Mouse (Mus musculus) cortical plate, adult 2 months (tissue): ENCODE data around the gene Eefsec. TPM values are rescaled to one million over a fixed set of nuclear protein-coding genes. Genes with fewer than 3 reads are reported as not detected.

Experiments used
- H3K27ac ChIP-seq: fragments of 200-500 bp; 2 replicates; pipeline ENCODE4 v1.5.1; 2012; ENCODE audit warnings: low read length, control low read depth, inconsistent platforms; ENCODE audit not compliant: insufficient read depth
- H3K4me1 ChIP-seq: fragments of 200-500 bp; 2 replicates; pipeline ENCODE4 v1.6.1; 2011; ENCODE audit warnings: low read length; ENCODE audit not compliant: control insufficient read depth, insufficient read depth
- H3K4me3 ChIP-seq: fragments of 200-500 bp; 2 replicates; pipeline ENCODE4 v1.5.1; 2011; ENCODE audit warnings: mild to moderate bottlenecking, low read length, control low read depth; ENCODE audit not compliant: insufficient read depth
- CTCF ChIP-seq: fragments of 200-500 bp; IDR thresholded peaks from 2 replicates; pipeline ENCODE4 v1.5.1; 2011; ENCODE audit warnings: mild to moderate bottlenecking, control low read depth, low read length; ENCODE audit not compliant: insufficient read depth; ENCODE audit errors: extremely low read depth
- POLR2A ChIP-seq: fragments of 200-500 bp; IDR thresholded peaks from 2 replicates; pipeline ENCODE4 v1.6.1; 2011; ENCODE audit warnings: mild to moderate bottlenecking, low read length, control low read depth; ENCODE audit not compliant: insufficient read depth; ENCODE audit errors: extremely low read depth
- polyA plus RNA-seq: library from polyadenylated mRNA; depleted of rRNA; stranded (reverse); fragments of >200 nt; gene quantifications from 2 replicates; pipeline ENCODE4 v1.2.3, GENCODE M21; 2012

Eefsec gene
- polyA plus RNA-seq, 1 experiment = 18.3 TPM

DNA sequence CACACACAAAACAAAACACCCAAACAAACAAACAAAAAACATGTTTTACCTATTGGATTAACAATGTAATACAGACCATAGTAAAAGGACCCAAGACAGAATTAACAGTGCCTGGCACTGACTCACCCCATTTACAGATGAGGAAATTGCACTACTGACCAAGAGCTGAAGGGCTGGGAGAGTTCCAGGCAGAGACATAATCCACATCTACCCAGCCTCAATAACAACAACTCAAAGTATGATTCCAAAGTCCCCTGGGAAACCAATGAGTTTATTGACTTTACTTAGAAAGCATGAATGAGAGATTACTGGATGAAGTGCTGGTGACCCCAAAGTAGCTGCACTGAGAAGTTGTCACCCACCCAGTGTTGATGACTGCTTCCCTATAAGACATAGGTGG is 62.6 kb downstream of the Eefsec start:
- no peak overlapping the region for H3K27ac ChIP-seq
- H3K4me1 ChIP-seq = 0 out of 2 replicates have a peak, but pooled peaks cover 1% of the 10 kb centered on the region
- TF ChIP-seq POLR2A (no peak), CTCF (no peak)
- no peak overlapping the region for H3K4me3 ChIP-seq

DNA sequence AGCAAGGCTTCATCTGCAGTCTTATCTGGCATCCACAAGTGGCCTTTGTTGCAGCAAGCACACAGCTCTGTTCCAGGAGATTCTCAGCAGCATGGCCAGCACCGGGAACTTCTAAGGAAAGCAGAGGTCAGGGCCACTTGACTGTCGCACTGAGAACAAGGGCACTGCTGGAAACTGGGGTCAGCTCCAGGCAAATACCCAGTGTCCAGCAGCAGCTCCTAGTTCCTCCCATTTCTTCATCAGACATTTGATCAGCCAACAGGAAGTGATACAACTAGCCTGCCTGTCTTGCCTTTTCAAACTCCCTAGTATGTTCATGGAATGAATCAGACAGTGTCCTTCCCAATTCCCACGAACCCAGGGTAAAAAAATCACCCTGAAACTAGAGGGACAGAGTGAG is 66.6 kb downstream of the Eefsec start:
- H3K27ac ChIP-seq = no peak overlapping the region
- TF ChIP-seq POLR2A = no peak
- TF ChIP-seq CTCF = no peak
- H3K4me3 ChIP-seq = no peak overlapping the region
- 0 out of 2 replicates have a peak, but pooled peaks cover 1% of the 10 kb centered on the region for H3K4me1 ChIP-seq

DNA sequence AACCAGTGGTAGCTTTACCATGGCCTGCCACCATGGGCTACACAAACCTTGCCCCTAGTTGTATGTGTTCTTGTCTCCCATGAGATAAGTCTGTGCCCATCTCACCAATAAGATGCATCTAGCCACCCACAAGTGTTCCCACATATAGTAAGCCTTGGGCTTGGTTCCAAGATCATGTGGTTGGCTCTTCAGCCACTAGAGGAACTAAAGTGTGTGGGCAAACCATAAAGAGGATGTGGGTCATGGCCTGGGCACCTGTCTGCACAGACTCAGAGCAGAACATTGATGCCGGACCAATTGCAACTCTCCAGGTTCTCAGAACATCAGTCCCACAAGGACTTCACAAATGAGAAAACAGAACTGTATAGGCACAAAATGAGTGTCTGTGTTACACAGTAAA is 67.5 kb downstream of the Eefsec start:
- 0 out of 2 replicates have a peak, but pooled peaks cover 1% of the 10 kb centered on the region for H3K4me1 ChIP-seq
- TF ChIP-seq CTCF (no peak), POLR2A (no peak)
- H3K4me3 ChIP-seq = no peak overlapping the region
- no peak overlapping the region for H3K27ac ChIP-seq

DNA sequence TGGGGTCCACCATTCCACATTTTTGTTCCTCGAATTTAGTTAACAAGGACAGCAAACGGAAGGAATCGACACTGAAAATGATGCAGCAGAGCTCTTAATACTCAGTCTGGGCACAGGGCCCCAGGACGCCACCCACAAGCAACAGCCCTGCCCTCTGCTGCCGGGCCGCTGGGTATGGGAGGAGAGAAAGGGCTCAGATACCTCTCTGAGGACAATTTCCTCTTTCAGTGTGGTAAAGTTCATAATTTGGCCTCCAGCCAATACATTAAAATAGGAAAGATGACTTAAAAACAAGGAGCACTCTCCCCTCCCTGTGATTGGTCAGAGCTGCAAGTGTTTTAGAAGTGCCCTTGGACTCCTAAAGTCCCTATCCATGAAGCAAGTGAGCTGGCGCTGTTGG is 72.1 kb downstream of the Eefsec start:
- H3K4me1 ChIP-seq = 0 out of 2 replicates have a peak, but pooled peaks cover 1% of the 10 kb centered on the region
- no peak for TF ChIP-seq CTCF
- no peak for TF ChIP-seq POLR2A
- no peak overlapping the region for H3K4me3 ChIP-seq
- no peak overlapping the region for H3K27ac ChIP-seq

DNA sequence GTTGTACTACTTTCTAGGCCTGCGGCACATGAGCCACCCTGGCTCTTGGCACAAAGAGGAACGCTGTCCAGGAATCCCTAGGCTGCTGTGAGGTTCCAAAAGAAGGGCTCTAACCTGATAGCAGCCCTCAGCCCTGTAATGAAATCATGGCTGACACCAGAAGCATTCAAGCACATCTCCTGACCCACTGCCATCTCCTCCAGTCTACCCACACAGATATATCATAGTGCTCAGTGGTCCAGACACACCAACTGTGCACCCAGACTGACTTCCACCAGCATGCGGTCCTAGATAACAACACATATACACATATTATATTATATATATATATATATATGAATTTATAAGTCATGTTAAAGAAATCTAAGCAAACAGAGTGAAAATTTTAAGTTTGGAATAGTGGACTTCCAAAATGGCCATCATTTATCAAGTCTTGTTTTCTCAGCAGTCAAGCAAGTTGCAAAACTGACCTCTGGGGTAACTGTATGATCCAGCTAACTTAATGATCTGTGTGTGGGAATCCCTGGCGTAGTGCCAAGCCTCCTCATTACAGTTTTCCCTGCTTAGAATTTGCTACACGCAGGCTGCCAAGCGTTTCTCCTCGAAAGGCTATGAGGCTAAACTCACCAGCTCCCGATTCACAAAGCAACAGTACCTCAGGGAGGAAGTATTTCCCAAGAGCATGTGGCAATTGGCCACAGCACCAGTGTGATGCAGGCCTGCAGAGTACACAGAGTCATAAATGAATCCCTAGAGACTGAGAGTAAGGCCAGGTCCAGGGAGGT is 76.3 kb downstream of the Eefsec start:
- H3K4me1 ChIP-seq = no peaks in the 10 kb centered on the region
- no peak overlapping the region for H3K4me3 ChIP-seq
- TF ChIP-seq CTCF (no peak), POLR2A (no peak)
- H3K27ac ChIP-seq = no peak overlapping the region

DNA sequence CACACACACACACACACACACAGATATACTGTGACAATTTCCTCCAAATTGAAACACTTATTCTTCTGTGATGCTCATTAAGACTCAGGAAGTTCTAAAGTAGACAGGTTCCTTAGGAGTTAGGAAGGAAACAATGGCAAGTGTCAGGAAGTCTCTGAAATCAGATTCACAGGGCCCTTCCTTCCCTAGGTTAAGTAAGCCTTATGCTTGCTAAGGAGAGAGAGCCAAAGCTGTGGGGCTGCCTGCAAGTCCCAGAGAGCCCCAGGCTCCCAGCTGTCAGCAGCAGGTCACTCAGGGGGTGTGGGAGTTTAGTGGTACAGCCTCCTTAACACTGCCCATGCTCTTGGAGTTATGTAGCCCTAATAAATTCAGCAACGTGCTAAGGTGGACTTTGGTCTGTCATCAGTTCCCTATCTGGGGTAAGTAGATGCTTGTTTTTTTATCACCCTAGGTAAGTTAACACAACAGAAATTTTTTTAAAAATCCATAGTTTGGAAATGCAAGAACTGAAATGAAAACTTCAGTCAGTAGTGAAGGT is 82.8 kb downstream of the Eefsec start:
- TF ChIP-seq POLR2A (no peak), CTCF (no peak)
- Histone ChIP-seq H3K27ac (no peak overlapping the region), H3K4me1 (no peaks in the 10 kb centered on the region), H3K4me3 (no peak overlapping the region)

DNA sequence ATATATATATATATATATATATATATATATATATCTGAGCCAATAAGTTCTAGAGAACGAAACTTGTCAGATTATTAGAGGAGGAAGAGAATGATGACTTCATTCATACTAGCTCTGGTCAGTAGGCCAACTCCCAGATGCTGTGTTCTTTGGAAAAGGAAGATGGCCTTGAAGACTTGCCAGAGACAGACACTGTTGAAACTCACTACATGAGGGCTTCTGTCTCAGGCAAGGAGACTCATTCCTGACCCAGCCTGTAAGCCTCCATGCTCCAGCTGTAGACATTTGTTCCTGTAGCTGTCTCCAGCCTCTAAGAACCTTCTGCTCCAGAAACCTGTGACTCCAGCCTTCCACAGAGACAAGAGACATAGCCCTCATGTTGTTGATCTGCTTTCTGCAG is 85.2 kb downstream of the Eefsec start:
- TF ChIP-seq POLR2A (no peak), CTCF (no peak)
- Histone ChIP-seq H3K4me3 (no peak overlapping the region), H3K27ac (no peak overlapping the region)

DNA sequence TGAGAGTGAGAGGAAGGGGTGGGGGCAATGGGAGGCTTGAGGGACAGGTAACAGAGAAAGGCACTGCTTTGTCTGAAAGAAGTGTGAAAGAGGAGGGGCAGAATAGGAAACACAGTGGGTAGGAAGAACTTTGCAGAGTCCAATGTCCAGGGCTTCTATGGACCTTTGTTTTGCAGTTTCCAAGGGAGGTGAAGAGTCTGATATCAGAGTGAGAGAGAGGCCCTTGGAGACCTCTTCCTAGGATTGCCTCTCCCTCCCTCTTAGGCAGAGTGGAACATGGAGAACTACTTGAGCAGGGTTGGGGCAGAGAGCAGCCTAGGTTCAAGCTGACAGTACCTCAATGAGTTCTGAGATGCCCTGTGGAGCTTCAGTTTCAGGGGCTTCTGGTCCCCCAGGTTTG is 88.1 kb downstream of the Eefsec start:
- H3K4me3 ChIP-seq = no peak overlapping the region
- H3K27ac ChIP-seq = no peak overlapping the region
- no peak for TF ChIP-seq CTCF
- TF ChIP-seq POLR2A = no peak
- no peaks in the 10 kb centered on the region for H3K4me1 ChIP-seq

More for the DNA sequence above, 85.2 kb downstream of the Eefsec start:
- H3K4me1 ChIP-seq = no peaks in the 10 kb centered on the region

DNA sequence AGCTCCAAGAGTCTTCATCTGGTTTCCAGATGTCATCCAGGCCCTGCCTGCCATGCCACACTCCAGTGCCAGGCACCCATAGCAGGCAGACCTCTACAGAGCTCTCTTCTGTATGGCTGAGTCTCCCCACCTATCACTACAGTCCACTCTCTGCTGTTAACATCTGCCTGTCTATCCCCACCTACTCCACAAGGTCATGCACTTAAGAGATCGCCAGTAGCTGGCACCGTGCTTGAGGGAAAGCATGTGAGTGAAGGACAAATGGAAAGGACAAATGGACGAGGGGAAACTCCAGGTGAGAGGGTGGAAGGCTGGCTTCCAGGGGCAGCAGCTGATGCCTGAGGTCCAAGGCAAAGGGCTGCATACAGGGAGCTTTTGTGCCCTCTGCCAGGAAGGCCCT is 90.5 kb downstream of the Eefsec start:
- no peak overlapping the region for H3K4me3 ChIP-seq
- H3K4me1 ChIP-seq = no peaks in the 10 kb centered on the region
- TF ChIP-seq CTCF (no peak), POLR2A (no peak)
- no peak overlapping the region for H3K27ac ChIP-seq

DNA sequence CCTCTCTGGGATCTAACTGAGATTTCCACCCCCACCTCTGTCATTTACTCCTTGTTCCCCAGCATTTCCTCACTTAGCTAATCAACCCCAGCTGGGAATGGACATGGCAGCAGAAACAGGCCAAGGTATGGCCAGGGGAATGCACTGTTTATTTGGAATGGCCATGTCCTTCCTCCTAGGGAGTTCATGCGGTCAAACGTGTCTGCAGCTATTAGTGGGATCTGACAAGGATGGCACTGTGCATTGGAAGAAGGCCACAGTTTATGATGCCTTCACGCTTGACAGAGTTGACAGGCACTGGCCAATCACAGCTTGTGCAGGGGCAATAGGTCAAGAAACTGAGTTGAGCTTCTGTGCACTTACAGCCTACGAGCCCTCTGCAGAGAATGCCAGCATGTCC is 93.8 kb downstream of the Eefsec start:
- Histone ChIP-seq H3K27ac (no peak overlapping the region), H3K4me1 (no peaks in the 10 kb centered on the region), H3K4me3 (no peak overlapping the region)
- TF ChIP-seq POLR2A = no peak
- TF ChIP-seq CTCF = no peak

DNA sequence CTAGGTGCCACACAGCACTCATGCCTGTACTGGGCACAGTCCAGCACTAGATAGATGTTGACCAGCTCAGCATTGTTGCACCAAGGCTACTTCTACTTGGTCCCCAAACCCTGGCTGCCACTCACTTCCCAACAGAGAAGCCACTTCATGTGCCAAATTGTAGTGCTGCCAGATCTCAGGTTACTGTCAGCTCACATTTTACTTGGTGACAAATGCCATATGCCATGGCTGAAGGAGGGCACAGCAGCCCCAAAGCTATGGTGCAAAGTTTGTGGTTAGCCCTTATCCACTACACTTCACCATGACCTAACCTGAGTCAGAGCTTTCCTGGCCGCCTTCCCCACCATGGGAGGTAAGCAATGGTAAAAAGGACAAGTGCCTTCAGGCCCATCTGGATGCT is 99.6 kb downstream of the Eefsec start:
- TF ChIP-seq POLR2A (no peak), CTCF (no peak)
- Histone ChIP-seq H3K4me1 (peaks cover 10% of the 10 kb centered on the region), H3K4me3 (no peak overlapping the region), H3K27ac (no peak overlapping the region)

DNA sequence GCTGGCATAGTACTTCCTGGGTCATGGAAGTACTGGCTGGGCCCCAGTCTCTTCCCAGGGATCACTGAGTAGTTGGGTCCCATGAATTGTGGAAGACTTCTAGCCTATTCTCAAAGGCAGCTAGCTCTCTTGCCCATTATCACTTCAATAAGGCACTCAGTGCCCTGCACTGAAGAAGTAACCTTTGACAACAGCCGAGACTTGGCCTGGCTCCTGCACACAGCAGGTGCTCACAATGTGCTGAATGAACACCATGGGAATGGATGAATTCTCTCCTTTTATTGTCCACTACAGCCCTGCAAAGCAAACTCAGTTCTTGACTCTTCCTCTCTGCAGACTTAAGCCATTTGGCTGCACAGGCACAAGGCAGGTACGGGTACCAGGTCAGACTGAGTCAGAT is 101.0 kb downstream of the Eefsec start:
- H3K4me3 ChIP-seq = no peak overlapping the region
- TF ChIP-seq CTCF (no peak), POLR2A (no peak)
- H3K27ac ChIP-seq = no peak overlapping the region
- peaks cover 11% of the 10 kb centered on the region for H3K4me1 ChIP-seq
